Mouse (Mus musculus): ENCODE measurements around the gene Cys1.
"Not testable (repeated sequence)": the region's sequence is repeated elsewhere in the genome, so short reads cannot be mapped to it uniquely, and the experiment has no call there.

The Cys1 gene

DNA sequence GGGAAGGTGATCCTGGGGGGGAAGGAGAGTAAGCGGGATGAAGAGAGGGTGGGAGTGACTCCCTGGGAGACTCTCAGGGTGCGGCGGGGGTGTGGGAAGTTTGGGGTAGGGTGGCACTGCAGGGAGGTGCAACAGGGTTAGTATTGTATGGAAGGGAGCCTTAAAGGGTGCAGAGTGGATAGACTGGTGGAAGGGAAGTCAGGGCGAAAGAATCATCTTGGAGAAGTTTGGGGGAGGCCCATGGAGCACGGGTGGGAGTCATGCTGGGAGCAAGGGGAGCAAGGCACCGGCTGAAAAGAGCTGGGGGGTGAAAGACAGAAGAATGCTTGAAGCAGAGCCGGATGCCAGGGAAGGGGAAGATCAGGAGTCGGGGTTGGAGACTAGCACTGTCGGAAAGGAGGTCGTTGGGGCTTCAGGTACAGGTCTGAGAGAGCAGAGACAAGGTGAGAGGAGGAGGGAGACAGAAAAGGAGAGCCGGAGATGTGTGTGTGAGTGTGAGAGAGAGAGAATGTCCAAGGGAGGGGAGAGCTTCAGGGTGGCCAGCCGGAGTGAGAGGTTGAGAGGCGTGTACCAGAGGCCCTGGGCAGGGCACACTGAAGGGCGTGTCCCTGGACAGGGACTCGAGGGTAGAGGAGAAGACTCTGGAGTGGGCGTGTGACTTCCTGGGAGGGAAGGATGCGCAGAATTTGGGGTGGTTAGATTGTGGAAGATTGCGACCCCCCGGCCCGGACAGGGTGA lies at the start of gene Cys1:
Gene Cys1, minus strand, starts transcription at position 528 of the 738 bp plus-strand sequence.
- no peak for DNase-seq

DNA sequence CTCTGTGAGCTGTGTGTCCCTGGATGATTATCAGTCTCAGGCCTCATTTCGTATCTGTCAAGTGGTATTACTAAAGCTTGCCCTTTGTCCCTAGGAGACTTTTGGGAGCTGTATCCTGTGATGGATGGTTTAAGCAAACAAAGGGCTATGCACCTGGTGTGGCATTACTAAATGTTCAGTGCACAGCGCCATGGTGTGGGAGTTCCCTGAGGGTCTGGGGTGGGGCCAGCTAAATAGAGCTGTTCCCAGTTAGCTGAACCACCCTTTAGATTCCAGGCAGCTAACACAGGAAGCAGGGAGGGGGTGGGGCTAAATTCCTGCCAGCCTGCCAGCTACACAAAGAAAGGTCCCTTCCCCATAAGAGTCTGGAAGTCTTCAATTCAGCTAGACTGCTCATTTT lies 42.8 kb upstream of the Cys1 start:
- DNase-seq, result no peak

DNA sequence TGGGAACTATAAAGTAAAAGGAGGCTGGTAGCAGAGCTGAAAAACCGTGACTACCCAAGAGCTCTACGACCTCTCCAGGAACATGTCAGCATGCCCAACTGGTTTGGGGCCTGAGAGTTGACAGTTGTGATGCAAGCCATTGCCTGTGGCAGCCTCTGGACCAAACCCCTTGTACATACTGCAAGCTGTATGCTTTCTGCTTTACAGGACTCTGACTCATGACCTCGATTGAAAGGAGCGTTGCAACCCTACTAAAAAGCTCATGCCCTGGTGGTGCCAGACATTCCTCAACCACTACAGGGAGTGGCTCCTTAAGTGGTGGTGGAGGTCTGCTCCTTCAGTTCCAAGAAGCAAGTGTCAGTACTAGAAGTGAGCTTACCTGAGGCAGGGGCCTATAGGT lies 42.2 kb upstream of the Cys1 start:
- DNase-seq, result no peak

DNA sequence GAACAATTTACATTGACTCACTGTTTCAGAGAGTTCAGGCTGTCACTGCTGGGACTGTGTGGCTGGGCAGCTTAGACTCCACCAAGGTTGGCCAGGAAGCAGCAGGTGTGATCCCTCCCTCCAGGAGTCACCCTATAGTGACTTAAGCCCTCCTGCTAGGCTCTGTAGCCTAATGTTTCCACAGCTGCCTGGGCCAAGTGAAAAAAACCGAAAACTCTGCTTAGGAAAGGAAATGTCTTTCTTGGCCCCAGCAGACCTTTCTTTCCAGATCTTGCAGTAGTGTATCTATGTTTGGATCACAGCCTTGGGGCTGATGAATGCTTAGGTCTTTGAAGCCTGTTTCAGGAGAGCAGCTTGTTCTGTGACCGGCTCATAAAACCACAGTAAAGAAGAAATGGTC lies 41.8 kb upstream of the Cys1 start:
- no peak for DNase-seq

DNA sequence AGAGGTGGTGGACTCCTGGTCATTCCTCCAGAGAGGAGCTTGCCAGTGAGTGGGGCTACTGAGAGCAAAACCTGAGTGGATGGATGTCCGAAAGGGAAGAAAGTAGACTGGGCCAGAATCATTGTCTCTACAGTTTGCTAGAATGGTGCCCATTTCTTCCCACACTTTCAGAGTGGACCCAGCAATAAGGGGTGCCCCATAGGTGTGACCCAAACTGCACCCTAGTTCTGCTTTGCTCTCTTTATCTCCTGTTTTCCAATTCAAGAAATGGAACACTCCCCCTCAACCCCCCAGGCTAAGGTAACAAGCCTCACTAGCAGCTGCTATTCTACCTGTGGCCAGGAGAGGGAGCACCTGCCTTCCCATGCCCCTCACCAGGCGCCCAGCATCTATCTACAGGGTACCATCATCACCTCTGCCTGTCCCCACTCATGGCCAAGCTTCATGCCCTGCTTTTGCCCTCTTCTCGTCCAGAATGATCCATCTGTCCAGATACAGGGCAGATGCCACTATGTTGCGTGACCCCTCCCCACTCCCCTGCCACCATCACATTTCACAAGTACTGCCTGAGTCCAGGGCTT lies 35.2 kb upstream of the Cys1 start:
- no peak for DNase-seq

DNA sequence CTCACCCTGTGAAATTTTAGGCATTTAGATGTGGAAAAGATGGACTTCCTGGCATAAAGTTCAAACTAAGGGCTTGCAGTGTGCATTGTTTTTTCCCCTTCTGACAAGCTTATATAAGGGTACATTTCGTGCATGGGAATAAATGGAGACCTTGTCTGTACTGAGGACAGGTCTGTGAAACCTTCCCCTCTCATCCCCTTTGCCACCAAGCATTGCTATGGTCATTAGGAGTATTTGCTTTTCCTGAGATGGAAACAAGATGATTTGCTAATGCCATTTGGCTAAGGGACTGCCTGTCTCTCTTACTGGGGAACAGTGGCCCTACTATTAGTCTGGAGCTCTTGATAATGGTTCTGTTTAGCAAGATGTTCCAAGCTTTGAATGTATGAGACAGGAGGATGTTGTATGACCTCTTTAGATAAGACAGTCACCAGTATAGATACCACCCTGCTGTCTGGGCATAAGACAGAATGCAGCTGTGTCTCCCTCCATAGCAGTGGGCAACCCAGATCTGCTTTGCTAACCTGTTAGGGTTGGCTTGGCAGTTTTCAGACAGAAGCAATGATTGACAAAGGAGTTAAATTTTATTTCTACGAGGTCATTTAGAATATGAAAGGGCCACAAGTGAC lies 33.8 kb upstream of the Cys1 start:
- no peak for DNase-seq

DNA sequence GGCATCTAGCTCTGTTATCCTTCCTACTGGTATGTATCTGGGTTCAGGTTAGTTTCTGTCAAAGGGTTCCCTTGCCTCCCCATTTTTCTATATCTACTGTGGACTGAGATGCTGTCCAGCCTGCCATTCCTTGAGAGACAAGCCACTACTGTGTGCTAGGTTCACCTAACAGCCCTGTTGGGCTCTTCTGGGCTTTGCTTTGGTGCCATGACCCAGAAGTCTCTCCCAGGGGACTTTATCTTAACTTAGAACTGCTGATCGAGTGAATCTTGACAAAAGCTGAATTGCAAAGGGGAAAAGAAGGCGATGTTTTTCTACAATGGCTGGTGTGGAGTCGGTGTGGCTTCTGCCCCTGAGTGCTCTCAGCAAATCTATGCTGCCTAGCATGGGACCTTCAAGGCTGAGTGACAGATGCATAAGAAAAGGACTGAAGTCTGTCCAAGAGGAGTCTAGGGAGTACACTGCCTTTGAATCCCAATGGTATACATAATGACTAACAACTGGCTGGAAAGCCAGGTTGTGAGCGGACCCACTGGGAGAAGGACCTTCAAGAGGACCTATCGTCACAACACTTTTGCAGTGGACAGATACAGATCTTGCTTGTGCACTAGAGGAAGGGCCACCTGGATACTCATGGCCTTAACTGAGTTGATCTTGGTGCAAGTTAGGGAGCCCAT lies 33.1 kb upstream of the Cys1 start:
- DNase-seq, result no peak

DNA sequence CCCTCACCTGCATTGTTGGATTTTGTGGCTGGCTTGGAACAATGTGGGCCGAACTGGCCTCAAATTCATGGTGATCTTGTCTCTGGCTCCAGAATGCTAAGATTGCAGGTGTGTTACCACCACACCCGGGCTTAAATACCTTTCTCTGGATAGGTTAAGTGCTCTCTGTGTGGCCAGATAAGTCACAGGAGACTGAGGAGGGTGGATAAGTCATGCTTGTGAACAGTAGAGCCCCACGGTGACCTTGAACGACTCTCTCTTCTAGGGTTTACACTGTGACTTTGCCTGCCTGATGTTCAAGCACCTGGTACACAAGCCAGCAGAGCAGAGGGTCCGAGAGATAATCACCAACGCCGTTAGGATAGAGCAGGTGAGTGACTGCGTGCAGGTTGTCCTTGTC lies 30.8 kb upstream of the Cys1 start:
- DNase-seq, result no peak

DNA sequence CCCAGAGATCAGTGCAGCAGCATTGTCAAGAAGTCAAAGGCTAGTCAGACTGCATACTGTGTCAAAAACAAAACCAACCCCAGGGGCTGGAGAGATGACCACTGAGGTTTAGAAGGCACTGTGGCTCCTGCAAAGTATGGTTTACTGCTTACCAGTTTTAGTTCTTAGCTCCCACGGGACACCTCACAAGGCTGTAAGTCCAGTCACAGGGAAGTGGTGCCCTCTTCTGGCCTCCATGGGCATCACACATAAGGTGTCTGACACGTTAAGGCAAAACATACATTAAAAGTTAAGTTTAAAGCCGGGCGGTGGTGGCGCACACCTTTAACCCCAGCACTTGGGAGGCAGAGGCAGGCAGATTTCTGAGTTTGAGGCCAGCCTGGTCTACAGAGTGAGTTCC lies 29.1 kb upstream of the Cys1 start:
- no peak for DNase-seq

DNA sequence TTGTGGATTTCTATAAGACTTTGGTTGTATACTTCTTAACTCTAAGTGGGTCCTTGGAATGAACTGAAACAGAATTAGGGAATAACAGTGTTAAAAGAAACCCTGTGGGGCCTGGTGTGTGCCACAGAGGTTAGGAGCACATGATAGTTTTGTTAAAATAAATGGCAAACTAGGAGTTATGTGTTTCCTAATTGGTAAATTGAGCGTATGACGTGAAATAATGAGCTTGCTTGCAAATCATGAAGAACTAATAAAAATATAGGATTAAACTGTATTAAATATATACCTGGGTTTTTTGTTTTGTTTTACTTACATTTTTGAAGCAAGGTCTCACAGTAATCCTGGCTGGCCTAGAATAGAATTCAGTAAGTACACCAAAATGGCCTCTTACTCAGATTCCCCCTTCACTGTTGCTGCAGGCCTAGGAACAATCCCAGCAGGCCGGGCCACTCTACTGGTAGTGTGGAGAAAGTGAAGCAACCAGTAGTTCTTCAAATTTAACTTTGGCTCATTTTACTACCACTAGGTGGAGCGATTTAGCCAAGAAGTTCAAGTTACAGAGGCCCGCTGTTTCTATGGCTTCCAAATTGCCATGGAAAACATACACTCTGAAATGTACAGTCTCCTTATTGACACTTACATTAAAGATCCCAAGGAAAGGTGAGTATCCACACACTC lies 28.4 kb upstream of the Cys1 start:
- DNase-seq, result no peak

DNA sequence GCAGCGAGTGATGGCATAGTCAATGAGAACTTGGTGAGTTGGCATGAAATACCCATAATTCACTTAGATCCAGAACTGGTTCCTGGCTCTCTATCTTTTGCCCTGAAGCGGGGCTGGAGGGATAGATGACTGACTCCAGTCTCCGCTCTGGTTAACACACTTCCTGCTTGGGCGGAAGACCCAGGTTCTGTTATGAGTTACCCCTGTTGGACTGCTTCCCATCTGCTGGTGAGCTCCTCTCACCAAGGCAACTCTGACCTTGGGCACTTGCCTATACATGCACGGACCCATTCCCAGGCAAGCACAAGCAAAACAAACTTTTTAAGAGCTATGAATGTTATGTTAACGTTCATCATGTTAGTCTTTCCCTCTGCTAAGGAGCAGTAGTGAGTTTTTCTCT lies 27.8 kb upstream of the Cys1 start:
- DNase-seq, result peak in 1 of 2 experiments; percentile 30

DNA sequence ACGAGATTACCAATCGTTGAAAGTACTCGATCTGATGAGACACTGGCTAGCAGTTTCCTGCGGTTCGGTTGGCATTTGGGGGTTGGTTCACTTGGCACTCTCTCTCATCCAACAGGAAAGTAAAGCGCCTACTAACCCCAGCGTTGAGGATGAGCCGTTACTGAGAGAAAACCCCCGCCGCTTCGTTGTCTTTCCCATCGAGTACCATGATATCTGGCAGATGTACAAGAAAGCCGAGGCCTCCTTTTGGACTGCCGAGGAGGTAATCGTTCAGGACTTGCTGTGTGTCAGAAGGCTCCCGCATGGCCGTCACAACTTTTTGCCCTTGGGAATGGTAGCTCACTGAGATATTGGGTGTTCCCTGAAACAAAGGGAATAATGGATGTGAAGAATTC lies 27.2 kb upstream of the Cys1 start:
- peak in 1 of 2 experiments; percentile 18 for DNase-seq

DNA sequence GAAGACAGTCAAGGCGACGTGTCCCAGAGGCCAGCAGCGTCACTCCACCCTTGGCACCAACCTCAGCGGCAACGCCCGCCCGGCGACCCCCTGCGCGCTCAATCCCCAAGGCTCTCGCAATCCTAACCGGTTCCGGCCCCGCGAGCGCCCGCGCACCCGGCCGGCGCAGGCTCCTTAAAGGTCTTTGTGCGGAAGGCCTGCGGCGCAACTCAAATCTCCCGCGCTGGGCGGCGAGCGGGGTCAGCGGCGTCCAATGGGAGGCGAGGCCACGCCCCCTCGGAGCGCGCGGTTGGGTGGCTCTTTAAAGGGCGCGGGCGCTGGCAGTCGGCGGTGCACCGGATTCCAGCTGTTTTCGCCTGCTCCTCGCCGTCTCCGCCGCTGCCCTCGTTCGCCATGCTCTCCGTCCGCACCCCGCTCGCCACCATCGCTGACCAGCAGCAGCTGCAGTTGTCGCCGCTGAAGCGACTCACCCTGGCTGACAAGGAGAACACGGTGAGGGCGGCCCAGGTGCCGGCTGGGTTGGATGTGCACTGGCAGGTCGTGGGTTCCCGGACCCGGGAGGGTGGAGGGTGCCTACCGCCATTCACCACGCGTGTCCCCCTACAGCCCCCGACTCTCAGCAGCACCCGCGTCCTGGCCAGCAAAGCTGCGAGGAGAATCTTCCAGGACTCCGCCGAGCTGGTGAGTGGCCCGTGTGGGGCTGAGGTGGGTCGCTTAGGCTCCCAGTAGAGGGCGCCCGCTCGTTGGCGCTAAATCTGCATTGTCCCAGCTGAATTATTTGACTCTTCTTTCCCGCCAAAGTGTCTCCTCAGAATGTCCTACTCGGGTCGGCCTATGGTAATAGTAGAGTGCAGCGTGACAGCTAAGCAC lies 26.6 kb upstream of the Cys1 start, which contains the start of gene Rrm2:
Gene Rrm2, plus strand, starts transcription at position 288 of the 870 bp plus-strand sequence.
- DNase-seq, result peak; percentile 88 to 90

DNA sequence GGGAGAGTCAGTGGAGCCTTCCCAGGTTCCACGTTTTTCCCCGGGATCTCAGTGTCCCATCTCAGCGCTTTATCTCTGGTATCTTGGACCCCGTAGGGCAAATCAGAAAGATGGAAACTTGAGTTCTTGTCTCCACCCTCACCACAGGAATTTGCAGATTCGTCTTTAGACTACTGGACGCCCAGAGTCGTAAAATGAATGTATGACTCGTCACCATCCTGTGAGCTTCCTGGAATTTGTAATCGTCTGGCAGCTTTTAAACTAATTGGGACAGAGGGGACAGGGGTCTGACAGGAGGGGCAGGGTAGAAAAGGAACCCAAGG lies 25.8 kb upstream of the Cys1 start:
- DNase-seq, result no peak

DNA sequence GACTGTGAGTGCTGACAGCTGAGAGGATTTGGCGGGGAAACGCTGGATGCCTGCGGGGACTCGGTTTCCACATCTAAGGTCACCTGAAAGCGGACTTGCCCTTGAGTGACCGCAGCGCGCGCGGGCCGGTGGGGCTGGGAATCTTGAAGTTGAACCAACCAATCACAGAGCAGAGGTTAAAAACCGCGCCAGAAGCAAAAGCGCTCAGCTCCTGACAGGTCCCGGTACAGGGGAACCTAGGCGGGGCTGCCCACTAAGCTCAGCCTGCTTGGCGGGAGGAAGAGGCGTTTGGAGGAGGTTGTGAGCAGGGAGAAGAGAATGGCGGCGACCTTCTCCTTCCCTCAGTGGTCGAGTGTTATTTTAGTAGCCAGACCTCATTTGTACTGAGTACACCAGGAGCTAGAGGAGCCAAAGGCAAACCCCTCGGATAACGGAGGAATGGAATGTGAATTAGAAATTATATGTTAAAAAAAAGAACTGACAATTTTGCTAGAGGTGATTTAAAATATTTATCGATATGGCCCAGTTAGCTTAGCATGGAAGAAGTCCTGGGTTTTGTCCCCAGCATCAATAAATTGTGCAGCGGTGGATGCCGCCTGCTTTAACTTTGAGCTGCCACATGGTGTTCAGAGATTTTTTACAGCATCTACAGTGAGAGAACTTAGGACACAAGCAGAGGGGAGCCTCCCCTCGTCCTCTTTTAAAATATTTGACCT lies 25.3 kb upstream of the Cys1 start:
- peak; percentile 43 to 66 for DNase-seq

DNA sequence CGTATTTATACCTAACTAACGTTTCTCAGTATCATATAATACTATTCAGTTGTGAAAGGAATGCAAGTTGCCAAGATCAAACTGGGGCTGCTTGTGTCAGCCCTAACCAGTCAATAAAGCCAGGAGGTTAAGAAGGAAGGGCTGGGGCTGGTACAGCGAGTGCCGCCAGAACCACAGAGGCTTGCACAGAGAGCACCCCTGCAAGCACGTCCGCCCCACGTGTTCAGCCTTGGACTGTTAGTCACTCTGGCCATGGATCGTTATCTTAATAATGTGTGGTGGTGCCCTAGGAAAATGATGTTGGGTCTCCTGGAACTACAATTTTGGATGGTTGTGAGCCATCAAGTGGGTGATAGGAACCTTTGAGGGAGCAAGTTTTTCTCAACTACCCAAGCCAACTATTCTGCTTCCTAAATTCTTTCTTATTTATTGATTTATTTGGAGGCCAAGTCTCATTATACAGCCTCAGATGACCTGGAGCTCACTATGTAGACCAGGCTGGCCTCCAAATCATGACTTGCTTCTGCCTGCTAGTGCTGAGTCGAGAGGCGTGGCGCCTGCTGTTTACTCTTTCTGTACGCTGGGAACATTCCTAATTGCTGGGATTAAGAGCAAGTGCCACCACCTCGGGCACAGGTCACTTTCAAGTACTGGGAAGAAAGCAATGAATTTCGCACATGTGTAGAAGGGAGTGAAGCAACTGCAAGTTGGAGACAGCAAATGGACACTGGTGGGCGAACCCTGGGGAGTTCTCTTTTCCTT lies 24.1 kb upstream of the Cys1 start:
- DNase-seq, result no peak

DNA sequence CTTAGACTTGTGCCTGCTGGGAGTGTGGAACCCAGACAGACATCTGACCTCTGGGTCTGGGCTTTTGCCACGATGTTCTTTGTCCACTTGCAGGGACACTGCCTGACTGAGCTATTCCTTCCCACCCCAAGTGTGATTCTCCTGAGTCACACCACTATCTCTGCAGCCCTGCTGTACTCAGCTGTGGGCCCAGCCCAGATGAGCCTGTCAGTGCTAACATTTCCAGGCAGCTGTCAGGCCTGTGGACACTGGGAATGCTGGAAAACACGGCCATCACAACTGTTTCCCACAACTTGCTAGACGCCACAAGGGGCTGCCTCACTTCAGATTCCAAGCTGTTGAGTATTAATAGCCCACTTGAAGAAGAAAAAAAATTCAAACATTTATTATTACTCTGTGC lies 21.4 kb upstream of the Cys1 start:
- DNase-seq, result no peak

DNA sequence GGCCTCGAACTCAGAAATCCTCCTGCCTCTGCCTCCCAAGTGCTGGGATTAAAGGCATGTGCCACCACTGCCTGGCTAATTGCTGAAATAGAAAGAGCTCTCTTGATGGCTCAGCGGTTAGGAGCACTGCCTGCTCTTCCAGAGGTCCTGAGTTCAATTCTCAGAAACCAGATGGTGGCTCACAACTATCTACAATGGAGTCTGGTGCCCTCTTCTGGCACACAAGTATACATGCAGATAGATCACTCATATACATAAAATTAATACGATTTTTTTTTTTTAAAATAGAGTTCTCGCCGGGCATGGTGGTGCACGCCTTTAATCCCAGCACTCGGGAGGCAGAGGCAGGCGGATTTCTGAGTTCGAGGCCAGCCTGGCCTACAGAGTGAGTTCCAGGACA lies 20.0 kb upstream of the Cys1 start:
- DNase-seq, result not testable (repeated sequence)

DNA sequence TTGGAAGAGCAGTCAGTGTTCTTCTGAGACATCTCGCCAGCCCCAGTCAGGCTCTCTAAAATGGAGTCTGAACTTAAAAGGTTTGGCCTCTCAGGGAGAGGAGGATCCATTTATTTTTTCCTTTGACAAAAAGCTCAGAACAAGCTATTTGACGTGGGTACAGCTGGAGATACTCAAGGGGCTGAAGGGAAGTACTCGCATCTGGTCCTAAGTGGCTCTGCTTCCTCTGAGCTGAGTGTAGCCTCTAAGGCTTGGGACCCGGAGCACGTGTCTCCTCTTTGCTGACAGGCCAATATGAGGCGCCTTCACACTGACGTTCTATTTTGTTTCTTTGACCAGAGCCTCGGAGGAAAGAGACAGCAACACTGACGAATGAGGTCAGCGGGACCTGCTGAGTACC lies 18.0 kb upstream of the Cys1 start:
- no peak for DNase-seq

DNA sequence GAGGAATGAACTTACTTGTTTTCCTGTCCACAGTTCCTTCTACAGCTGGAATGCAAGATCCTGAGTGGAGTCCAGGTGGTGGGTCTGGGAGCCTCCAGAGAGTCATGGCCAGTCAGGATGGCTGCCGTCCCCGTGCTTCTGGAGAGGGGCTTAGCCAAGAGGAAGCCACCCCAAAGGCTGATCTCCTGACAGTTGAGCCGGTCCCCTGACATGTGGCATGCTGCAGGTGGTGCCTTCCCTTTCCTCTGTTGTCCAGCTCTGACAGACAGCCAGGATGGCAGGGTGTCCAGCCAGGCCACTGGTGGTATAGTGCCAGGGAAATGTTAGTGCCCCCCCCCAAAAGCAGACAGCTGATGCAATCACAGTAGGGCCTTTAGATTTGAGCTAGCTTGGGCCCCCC lies 16.9 kb upstream of the Cys1 start:
- no peak for DNase-seq

Data from thymus, adult 18-20 months (tissue).